Mouse (Mus musculus) midbrain, embryonic 10.5 days (tissue): Measurements from ENCODE around the gene Jpt2. TPM values are rescaled to one million over a fixed set of nuclear protein-coding genes. Genes with fewer than 3 reads are reported as not detected.
A peak's percentile ranks its signal among the peaks of the same experiment; 100 is the strongest.

Experiments
- DNase-seq: peaks from one replicate; pipeline ENCODE4 v3.0.0-alpha.2; 2017; ENCODE audit warnings: low spot score
- H3K27ac ChIP-seq: fragments of 300-500 bp; sonication (generic); replicated peaks from 2 replicates; pipeline ENCODE4 v1.5.1; 2016; ENCODE audit warnings: mild to moderate bottlenecking
- H3K27me3 ChIP-seq: fragments of 300-500 bp; sonication (generic); 2 replicates; pipeline ENCODE4 v1.6.1; 2016; ENCODE audit warnings: low read depth, mild to moderate bottlenecking; ENCODE audit not compliant: poor library complexity, severe bottlenecking
- H3K36me3 ChIP-seq: fragments of 300-500 bp; sonication (generic); 2 replicates; pipeline ENCODE4 v1.6.1; 2016; ENCODE audit warnings: mild to moderate bottlenecking, moderate library complexity
- H3K4me1 ChIP-seq: fragments of 300-500 bp; sonication (generic); 2 replicates; pipeline ENCODE4 v1.6.1; 2016
- H3K4me3 ChIP-seq: fragments of 300-500 bp; sonication (generic); 2 replicates; pipeline ENCODE4 v1.5.1; 2016; ENCODE audit warnings: mild to moderate bottlenecking, moderate library complexity
- H3K9me3 ChIP-seq: fragments of 300-500 bp; sonication (generic); replicated peaks from 2 replicates; pipeline ENCODE4 v1.6.1; 2016; ENCODE audit warnings: mild to moderate bottlenecking
- WGBS: fragments of 180-500 bp; shearing (Covaris S2); methylation state at CpG from one replicate; pipeline ENCODE4 v1.1.7; 2016; 5-methylcytosine and 5-hydroxymethylcytosine counted together
- polyA plus RNA-seq: library from polyadenylated mRNA; unstranded; fragments of >200 nt; fragmentation: Nextera tagmentation; extraction: Ambion mirVana; gene quantifications from 2 replicates; pipeline ENCODE4 v1.2.1, GENCODE M21; 2016

The Jpt2 gene
- polyA plus RNA-seq, 1 experiment from 2014 or later: 466 TPM

DNA sequence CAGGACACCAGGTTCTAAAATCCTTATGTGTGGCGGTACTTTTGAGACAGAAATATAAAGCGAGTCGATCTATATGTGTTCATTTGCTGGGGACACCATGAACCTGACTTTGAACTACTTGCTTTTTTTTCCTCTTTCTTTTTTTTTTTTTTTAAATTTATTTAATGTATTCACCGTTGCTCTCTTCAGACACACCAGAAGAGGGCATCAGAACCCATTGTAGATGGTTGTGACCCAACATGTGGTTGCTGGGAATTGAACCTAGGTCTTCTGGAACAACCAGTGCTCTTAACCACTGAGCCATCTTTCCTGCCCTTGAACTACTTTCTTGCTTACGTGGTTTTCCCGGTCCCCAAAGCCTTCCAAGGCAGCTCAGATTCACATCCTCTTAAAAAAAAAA lies 23.2 kb downstream of the Jpt2 start:
- peaks cover 30% of the 10 kb centered on the region; the same call in 1 of the 2 replicates for H3K36me3 ChIP-seq
- peak overlapping the region; percentile 91 for H3K4me3 ChIP-seq
- peak overlapping the region; percentile 88 for H3K27ac ChIP-seq
- 48% methylated on average over 6 of the region's 6 CpGs for WGBS
- no peak for DNase-seq
- no peaks in the 10 kb centered on the region for H3K27me3 ChIP-seq
- peaks cover 21% of the 10 kb centered on the region for H3K4me1 ChIP-seq
- H3K9me3 ChIP-seq: no peaks in the 10 kb centered on the region

DNA sequence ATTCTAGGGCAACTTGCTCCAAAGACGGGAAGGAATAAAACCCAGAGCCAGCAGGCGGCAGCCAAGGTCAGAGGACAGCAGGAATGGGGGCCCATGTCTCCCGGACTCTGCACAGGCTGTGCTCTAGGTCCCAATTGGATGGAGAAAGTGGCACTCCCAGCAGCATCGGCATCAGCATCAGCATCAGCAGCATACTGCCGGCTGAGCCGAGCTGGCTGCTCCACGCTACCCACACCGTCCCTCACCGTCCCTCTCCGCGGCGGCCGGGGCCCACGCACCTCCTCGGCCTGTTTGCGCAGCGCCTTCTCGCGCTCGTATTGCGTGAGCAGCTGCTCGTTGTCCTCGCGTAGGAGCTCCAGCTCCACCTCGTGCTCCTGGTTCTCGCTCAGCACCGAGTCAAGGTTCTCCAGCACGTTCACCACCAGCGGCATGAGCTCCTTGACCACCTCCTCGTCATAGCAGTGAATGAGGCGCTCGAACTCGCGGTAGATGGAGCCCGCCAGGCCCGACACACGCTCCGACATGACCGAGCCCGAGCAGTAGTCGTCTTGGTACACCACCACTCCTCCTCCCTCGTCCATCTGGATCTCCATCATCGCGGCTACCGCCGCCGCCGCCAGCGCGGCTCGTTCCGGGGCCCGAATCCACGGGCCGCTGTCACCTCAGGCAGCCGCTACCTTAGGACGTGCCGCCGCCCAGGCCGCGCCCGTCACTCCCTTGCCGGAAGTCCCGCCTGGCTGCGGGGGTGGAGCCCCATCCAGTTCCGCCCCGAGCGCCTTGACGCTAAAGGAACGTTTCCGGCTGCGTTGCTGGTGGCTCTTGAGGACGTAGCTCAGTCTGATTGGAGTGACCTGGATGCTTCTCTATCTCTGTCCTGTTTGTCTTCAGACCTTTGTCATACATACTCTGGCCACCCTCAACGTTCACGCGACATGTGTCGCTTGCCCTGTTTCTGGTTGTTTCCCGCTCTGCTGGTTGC lies 23.9 kb downstream of the Jpt2 start, which contains the start of gene Mapk8ip3:
Gene Mapk8ip3, minus strand, starts transcription at position 719 of the 979 bp plus-strand sequence.
- no peaks in the 10 kb centered on the region for H3K9me3 ChIP-seq
- H3K4me1 ChIP-seq: peaks cover 21% of the 10 kb centered on the region
- peak; percentile 95 for DNase-seq
- H3K27me3 ChIP-seq: no peaks in the 10 kb centered on the region
- peak within 1 kb of the TSS; percentile 88 for H3K27ac ChIP-seq
- H3K4me3 ChIP-seq: peak within 1 kb of the TSS; percentile 91
- peaks cover 30% of the 10 kb centered on the region for H3K36me3 ChIP-seq
- WGBS: under 1% methylated on average over 78 of the region's 78 CpGs

DNA sequence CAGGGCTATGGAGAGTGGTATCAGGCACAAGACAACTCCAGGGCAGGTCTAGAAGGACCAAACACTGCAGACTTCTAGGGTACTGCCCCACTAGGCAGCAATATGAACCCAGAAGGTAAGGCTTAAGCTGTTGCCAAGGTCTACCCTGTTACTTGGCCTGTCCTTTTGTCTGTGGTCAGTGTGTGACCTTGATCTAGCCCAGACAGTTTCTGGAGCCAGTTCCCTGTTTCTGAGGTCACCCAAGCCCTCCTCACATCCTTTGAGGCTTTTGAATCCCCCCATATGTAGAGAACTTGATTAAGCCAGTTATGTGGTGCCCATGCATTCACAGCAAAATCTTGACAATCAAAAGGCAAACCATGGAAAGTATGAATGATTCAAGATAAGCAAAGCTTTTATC lies 24.8 kb downstream of the Jpt2 start:
- H3K9me3 ChIP-seq: no peaks in the 10 kb centered on the region
- H3K36me3 ChIP-seq: peaks cover 30% of the 10 kb centered on the region
- H3K27me3 ChIP-seq: no peaks in the 10 kb centered on the region
- H3K4me1 ChIP-seq: peaks cover 21% of the 10 kb centered on the region
- H3K27ac ChIP-seq: 0 out of 2 replicates have a peak overlapping the region, but pooled peaks have one; percentile 19
- H3K4me3 ChIP-seq: peak overlapping the region; percentile 91
- no peak for DNase-seq

DNA sequence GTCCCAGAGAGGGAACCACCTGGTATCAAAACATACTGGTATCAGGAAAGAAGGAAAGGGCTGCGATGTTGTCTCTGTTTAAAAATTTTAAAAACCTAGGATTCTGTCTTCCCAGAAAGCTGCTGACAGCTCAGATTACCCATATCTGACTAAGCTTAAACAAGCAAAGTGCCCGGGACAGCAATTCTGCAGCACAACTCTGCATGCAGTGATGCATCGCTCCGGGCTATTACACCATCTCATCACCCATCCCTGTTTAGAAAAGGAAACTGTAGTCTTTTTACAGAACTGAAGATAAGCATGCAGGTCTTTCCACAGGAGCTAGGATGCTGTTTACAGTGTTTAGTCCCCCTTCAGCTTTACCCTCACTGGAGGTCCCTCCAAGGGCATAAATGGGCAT lies 25.6 kb downstream of the Jpt2 start:
- DNase-seq: no peak
- Histone ChIP-seq H3K27me3 (no peaks in the 10 kb centered on the region), H3K27ac (no peak overlapping the region), H3K4me1 (peaks cover 21% of the 10 kb centered on the region), H3K36me3 (peaks cover 30% of the 10 kb centered on the region), H3K9me3 (no peaks in the 10 kb centered on the region), H3K4me3 (peak overlapping the region; percentile 91)
- WGBS: 93% methylated on average over 4 of the region's 4 CpGs

DNA sequence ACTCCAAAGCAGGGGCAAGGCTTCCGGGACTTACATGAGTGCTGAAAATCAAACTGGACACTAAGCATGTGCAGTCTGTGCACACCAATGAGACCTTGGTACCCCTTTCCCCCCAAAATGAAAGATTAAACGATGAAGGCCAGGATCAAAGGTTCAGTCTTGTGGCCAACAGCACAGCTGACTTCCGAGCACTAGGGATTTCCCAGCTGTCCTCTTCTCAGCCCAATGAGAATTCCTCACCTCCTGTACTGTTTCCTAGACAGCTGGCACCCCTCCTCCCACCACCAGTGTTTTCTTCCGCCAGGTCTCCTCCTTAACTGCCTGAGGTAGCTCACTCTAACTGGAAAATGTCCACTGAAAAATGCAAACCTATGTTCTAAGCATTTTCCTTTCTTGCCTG lies 27.3 kb downstream of the Jpt2 start:
- no peaks in the 10 kb centered on the region for H3K9me3 ChIP-seq
- H3K27me3 ChIP-seq: no peaks in the 10 kb centered on the region
- H3K27ac ChIP-seq: no peak overlapping the region
- H3K4me3 ChIP-seq: no peak overlapping the region
- DNase-seq: no peak
- H3K36me3 ChIP-seq: peaks cover 38% of the 10 kb centered on the region
- H3K4me1 ChIP-seq: peaks cover 21% of the 10 kb centered on the region
- 86% methylated on average over 4 of the region's 4 CpGs for WGBS

DNA sequence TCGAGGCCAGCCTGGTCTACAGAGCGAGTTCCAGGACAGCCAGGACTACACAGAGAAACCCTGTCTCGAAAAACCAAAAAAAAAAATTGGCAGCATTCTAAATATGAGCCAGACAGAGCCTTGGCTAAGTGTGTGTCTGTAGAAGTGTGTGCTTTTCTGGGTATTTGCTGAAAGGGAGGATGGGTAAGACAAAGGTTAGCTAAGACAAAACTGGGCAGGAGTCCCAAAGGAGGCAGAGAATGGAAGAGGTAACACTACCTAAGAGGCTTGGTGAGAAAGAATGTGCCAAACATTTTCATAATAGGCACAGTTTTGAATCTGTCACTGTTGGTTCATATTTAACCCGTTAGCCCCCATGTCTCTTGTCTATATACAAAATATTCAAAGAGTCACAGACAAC lies 28.1 kb downstream of the Jpt2 start:
- no peak for DNase-seq
- Histone ChIP-seq H3K27me3 (no peaks in the 10 kb centered on the region), H3K9me3 (no peaks in the 10 kb centered on the region), H3K36me3 (peaks cover 44% of the 10 kb centered on the region), H3K4me1 (peaks cover 21% of the 10 kb centered on the region), H3K4me3 (no peak overlapping the region), H3K27ac (no peak overlapping the region)
- WGBS: 94% methylated on average over 4 of the region's 4 CpGs

DNA sequence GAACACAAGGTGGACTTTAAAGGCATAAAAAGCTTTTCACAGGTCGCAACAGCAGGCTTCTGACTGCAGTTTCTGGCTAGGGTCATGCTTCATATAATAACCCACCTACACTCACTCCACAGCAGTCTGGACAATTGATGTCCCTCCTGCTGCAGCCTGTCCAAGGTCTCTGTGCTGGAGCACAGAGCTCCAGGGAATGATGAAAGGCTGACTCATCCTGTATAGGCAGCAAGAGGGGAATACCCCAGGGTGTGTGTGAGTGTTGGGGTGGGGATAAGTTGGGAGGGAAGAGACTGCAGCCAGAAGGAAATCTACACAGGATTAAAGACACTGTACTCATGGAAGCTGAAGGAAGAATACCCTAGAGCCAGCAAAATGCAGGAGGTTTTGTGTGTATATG lies 31.0 kb downstream of the Jpt2 start:
- DNase-seq: no peak
- Histone ChIP-seq H3K4me1 (peaks cover 5% of the 10 kb centered on the region), H3K27ac (no peak overlapping the region), H3K4me3 (no peak overlapping the region), H3K27me3 (no peaks in the 10 kb centered on the region), H3K36me3 (peaks cover 73% of the 10 kb centered on the region), H3K9me3 (no peaks in the 10 kb centered on the region)
- 100% methylated on average over 1 of the region's 1 CpGs for WGBS

DNA sequence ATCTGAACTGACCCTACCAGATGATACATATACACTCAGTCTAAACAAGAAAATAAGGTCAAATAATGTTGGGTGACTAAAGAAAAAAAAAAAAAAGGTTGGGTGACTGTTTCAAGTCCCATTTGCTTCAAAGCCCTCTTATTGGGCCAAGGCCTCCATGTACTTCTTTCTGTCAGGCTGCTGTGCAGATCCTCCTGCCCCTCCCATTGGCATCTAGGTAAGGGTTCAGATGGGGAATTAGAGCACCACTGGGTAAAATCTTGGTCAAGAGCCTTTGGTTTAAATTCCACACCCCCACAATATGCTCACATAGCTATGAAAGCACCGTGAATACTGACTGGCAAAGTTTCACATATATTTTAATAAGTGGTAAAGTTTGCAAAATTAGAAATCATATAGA lies 37.2 kb downstream of the Jpt2 start:
- H3K4me3 ChIP-seq: no peak overlapping the region
- 93% methylated on average over 1 of the region's 1 CpGs for WGBS
- no peaks in the 10 kb centered on the region for H3K9me3 ChIP-seq
- DNase-seq: no peak
- peaks cover 98% of the 10 kb centered on the region for H3K36me3 ChIP-seq
- no peaks in the 10 kb centered on the region for H3K4me1 ChIP-seq
- no peak overlapping the region for H3K27ac ChIP-seq
- H3K27me3 ChIP-seq: no peaks in the 10 kb centered on the region

DNA sequence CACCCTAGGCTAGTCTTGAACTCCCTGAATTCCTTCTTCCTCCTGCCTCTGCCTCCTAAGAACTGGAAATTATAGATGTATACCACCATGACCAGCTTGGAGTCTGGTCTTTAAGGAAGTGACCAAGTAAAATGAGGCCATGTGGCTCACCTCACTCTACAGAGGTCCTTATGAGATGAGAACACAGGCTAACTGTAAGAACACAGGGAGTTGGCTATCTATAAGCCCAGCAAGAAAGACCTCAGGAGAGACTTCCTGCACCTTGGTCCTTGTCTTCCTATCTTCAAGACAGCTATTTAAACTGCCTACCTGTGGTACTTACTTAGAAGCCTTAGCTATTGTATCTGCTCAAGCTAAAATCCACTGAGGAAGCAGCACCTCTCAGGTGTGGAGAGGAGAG lies 46.5 kb downstream of the Jpt2 start:
- no peaks in the 10 kb centered on the region for H3K9me3 ChIP-seq
- no peak overlapping the region for H3K4me3 ChIP-seq
- no peaks in the 10 kb centered on the region for H3K4me1 ChIP-seq
- H3K27ac ChIP-seq: no peak overlapping the region
- peaks cover 99% of the 10 kb centered on the region for H3K36me3 ChIP-seq
- DNase-seq: no peak
- no peaks in the 10 kb centered on the region for H3K27me3 ChIP-seq

DNA sequence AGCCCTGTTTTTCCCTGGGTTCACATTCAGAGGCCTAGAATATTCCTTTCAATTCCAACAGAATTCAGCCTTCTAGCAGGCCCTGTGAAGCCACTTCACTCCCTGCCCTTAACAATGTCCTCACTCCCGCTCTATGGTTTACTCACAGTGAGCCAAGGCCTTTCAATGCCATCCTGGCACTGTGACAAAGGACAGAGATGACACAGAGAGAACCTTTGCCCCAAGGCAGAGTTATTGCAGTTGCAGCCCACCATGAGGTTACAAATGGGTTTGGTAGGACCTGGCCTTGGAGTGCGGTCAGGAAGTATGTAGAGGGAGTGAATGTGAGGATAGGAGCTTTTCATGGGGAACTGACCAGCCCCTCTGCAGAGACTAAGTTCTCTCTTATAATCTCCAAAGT lies 52.9 kb downstream of the Jpt2 start:
- H3K4me1 ChIP-seq: no peaks in the 10 kb centered on the region
- H3K4me3 ChIP-seq: no peak overlapping the region
- H3K9me3 ChIP-seq: no peaks in the 10 kb centered on the region
- DNase-seq: no peak
- H3K36me3 ChIP-seq: peaks cover 100% of the 10 kb centered on the region
- 96% methylated on average over 2 of the region's 2 CpGs for WGBS
- no peak overlapping the region for H3K27ac ChIP-seq
- no peaks in the 10 kb centered on the region for H3K27me3 ChIP-seq

DNA sequence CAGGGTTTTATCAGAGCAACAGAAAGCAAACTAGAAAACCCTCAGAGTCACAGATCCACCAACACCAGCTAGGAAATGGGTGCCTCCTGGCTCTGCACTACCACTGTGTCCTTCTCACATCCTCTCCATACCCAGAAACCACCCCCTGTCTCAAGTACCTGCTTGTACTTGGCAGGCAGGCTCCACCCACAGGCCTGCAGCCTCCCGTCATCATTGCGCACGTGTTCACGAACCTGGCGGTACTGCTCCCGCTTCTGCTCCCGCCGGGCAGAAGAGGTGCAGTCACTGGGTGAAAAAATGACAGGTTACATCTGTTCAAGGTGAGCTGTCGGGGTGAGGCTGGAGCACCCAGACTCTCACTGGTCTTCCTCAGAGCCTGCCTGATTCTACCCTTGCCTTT lies 56.7 kb downstream of the Jpt2 start:
- H3K27ac ChIP-seq: no peak overlapping the region
- no peak for DNase-seq
- peaks cover 100% of the 10 kb centered on the region for H3K36me3 ChIP-seq
- 93% methylated on average over 9 of the region's 9 CpGs for WGBS
- no peaks in the 10 kb centered on the region for H3K9me3 ChIP-seq
- H3K4me1 ChIP-seq: no peaks in the 10 kb centered on the region
- no peaks in the 10 kb centered on the region for H3K27me3 ChIP-seq
- H3K4me3 ChIP-seq: no peak overlapping the region

DNA sequence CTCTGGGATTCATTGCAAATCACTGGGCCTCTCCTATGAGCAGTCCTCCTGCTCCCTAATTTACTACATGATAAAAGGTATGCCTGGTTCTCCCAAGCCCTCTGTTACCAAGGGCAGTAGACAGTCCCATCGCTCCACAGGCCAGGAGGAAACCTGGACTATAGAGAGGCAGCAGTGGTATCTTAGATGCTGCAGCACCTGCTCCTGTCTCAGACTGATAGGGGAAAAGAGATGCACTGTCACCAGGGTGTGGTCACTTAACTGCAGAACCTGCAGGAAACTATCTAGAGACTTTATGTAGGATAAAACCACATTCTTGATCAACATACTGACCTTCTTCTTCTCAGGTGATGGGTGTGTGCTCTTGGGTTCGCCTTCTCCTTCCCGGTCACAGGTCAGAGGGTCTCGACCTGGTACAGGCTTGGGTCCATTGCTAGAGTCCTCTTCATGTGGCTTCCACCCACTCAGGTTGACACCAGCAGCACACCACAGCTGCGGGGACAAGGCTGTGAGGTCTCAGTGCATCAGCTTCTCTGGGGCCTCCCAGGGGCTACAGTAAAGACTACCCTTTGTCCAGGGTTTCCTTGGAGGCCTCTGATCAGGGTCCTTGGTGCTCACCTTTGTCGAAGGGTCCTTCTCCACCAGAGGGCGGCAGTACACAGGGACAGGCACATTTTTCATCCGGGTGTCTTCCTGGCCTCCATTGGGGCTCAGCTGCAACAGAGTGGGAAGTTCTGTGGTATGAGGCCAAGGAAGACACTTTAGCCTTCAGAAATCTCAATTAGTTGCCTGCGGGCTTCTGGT lies 57.6 kb downstream of the Jpt2 start:
- DNase-seq: no peak
- peaks cover 100% of the 10 kb centered on the region for H3K36me3 ChIP-seq
- H3K4me1 ChIP-seq: peaks cover 4% of the 10 kb centered on the region
- no peaks in the 10 kb centered on the region for H3K27me3 ChIP-seq
- H3K27ac ChIP-seq: no peak overlapping the region
- H3K9me3 ChIP-seq: no peaks in the 10 kb centered on the region
- 0 out of 2 replicates have a peak overlapping the region, but pooled peaks have one; percentile 4 for H3K4me3 ChIP-seq
- WGBS: 70% methylated on average over 9 of the region's 9 CpGs

DNA sequence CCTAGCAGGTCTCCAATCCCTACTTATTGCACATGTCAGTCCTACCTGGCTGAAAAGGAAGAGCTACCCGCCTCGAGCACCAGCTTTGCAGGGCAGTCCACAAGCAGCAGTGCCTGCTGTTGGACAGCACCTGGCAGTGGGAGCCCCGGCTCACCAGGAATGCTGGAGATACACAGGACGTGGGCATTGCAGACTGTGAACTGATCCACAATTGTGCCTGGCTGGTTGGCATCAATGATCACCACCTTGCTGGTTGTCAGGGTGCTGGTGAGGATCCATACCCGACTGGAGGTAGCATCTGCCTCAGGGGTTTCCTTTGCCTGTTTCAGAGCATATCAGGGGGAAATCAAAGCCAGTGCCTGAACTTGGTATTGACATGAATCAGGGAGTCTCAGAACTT lies 58.4 kb downstream of the Jpt2 start:
- no peak for DNase-seq
- no peaks in the 10 kb centered on the region for H3K27me3 ChIP-seq
- peaks cover 100% of the 10 kb centered on the region for H3K36me3 ChIP-seq
- H3K27ac ChIP-seq: no peak overlapping the region
- H3K9me3 ChIP-seq: no peaks in the 10 kb centered on the region
- 95% methylated on average over 5 of the region's 5 CpGs for WGBS
- H3K4me3 ChIP-seq: no peak overlapping the region
- peaks cover 12% of the 10 kb centered on the region for H3K4me1 ChIP-seq
